Mouse (Mus musculus) left cerebral cortex, adult 2 months (tissue): ENCODE data around the gene Defb19. TPM values are rescaled to one million over a fixed set of nuclear protein-coding genes. Genes with fewer than 3 reads are reported as not detected.
A peak's percentile ranks its signal among the peaks of the same experiment; 100 is the strongest.

Source experiments
- DNase-seq, 2 experiments: peaks; one replicate each; pipeline ENCODE4 v3.0.0; 2021 to 2022; ENCODE audit warnings: low spot score in 2 of 2, mixed read lengths in 1 of 2; ENCODE audit errors: extremely low spot score in 1 of 2
- H3K27ac ChIP-seq: fragments of 200-600 bp; 2 replicates; pipeline ENCODE4 v1.8.1; 2022
- H3K4me3 ChIP-seq: fragments of 200-600 bp; 2 replicates; pipeline ENCODE4 v1.8.1; 2022
- CTCF ChIP-seq: fragments of 200-600 bp; IDR thresholded peaks from 2 replicates; pipeline ENCODE4 v1.8.1; 2022; ENCODE audit warnings: antibody characterized with exemption, mild to moderate bottlenecking, moderate library complexity
- intact Hi-C: fragments of 180-260 bp; cut with DNase I; formaldehyde crosslinking; loops from one replicate; pipeline ENCODE4 v1.15.1; 2025
- total RNA-seq, 2 experiments: library from RNA; stranded (reverse); gene quantifications; 2 replicates each; pipeline ENCODE4 v1.2.3; 2021

The Defb19 gene
- total RNA-seq, 2 experiments from 2014 or later = not detected

- H3K4me3 ChIP-seq = no peak overlapping the region
- intact Hi-C loops = no loop called here
- H3K27ac ChIP-seq = no peak overlapping the region
- no peak for TF ChIP-seq CTCF
- no peak for DNase-seq
Observed at GRCm38 (mm10) chr2:152573484-152573883, 6.6 kb downstream of the Defb19 start.

GRCm38 (mm10) chr2:152572114-152572794 lies 7.9 kb downstream of the Defb19 start, which contains the start of gene Defb21:
Gene Defb21 (plus strand): TSS chr2:152572744.
- DNase-seq = no peak
- intact Hi-C loops = no loop called here
- no peak within 1 kb of the TSS for H3K27ac ChIP-seq
- H3K4me3 ChIP-seq = no peak within 1 kb of the TSS
- TF ChIP-seq CTCF = peak; percentile 18

- Histone ChIP-seq H3K4me3 (no peak overlapping the region), H3K27ac (no peak overlapping the region)
- intact Hi-C loops = no loop called here
- no peak for DNase-seq
- no peak for TF ChIP-seq CTCF
Observed at GRCm38 (mm10) chr2:152570313-152570712, 9.8 kb downstream of the Defb19 start.

- DNase-seq = no peak
- H3K4me3 ChIP-seq = no peak overlapping the region
- H3K27ac ChIP-seq = no peak overlapping the region
- no peak for TF ChIP-seq CTCF
- intact Hi-C loops = no loop called here
Observed at GRCm38 (mm10) chr2:152569881-152570280, 10.2 kb downstream of the Defb19 start.

- no peak within 1 kb of the TSS for H3K4me3 ChIP-seq
- no peak for TF ChIP-seq CTCF
- H3K27ac ChIP-seq = no peak within 1 kb of the TSS
- intact Hi-C loops = no loop called here
- DNase-seq = no peak
Observed at GRCm38 (mm10) chr2:152569038-152569437, 11.1 kb downstream of the Defb19 start, which contains the start of gene Gm17416. Gene Gm17416 (plus strand): TSS chr2:152569338.

- DNase-seq = no peak
- no peak for TF ChIP-seq CTCF
- Histone ChIP-seq H3K27ac (no peak overlapping the region), H3K4me3 (no peak overlapping the region)
- intact Hi-C loops = no loop called here
Observed at GRCm38 (mm10) chr2:152556655-152557054, 23.5 kb downstream of the Defb19 start.

GRCm38 (mm10) chr2:152553774-152554423 lies 26.2 kb downstream of the Defb19 start:
- intact Hi-C loops = loop anchor here (2.0 kb wide), 1 partner anchor 51 kb away; the partner anchor contains the start of gene Defb36
- no peak overlapping the region for H3K27ac ChIP-seq
- peak; percentile 90 for TF ChIP-seq CTCF
- H3K4me3 ChIP-seq = no peak overlapping the region
- peak; percentile 54 to 73 for DNase-seq

GRCm38 (mm10) chr2:152548124-152548523 lies 32.0 kb downstream of the Defb19 start:
- intact Hi-C loops = loop anchor here (5.0 kb wide), 1 partner anchor 156 kb away; no protein-coding TSS in a partner anchor
- no peak for DNase-seq
- Histone ChIP-seq H3K27ac (no peak overlapping the region), H3K4me3 (no peak overlapping the region)
- TF ChIP-seq CTCF = no peak

GRCm38 (mm10) chr2:152544691-152545090 lies 35.4 kb downstream of the Defb19 start:
- intact Hi-C loops = loop anchor here (1.0 to 5.0 kb wide), 2 partner anchors 73 to 152 kb away; no protein-coding TSS in a partner anchor
- peak; percentile 75 for TF ChIP-seq CTCF
- no peak overlapping the region for H3K4me3 ChIP-seq
- H3K27ac ChIP-seq = no peak overlapping the region
- peak; percentile 49 to 50 for DNase-seq

GRCm38 (mm10) chr2:152543478-152543877 lies 36.6 kb downstream of the Defb19 start:
- no peak for DNase-seq
- Histone ChIP-seq H3K4me3 (no peak overlapping the region), H3K27ac (no peak overlapping the region)
- intact Hi-C loops = no loop called here
- TF ChIP-seq CTCF = no peak

- no peak for DNase-seq
- Histone ChIP-seq H3K27ac (no peak overlapping the region), H3K4me3 (no peak overlapping the region)
- intact Hi-C loops = no loop called here
- TF ChIP-seq CTCF = no peak; the same call in 1 of the 2 replicates
Observed at GRCm38 (mm10) chr2:152542897-152543296, 37.2 kb downstream of the Defb19 start.

GRCm38 (mm10) chr2:152541979-152542378 lies 38.1 kb downstream of the Defb19 start:
- TF ChIP-seq CTCF = no peak
- H3K4me3 ChIP-seq = no peak overlapping the region
- H3K27ac ChIP-seq = no peak overlapping the region
- no peak for DNase-seq
- intact Hi-C loops = no loop called here
